Mouse (Mus musculus) lung, postnatal 25 days (tissue): ENCODE measurements at regions not wholly inside any gene's neighbourhood (a gene's known extent, or its start where the extent isn't known, plus 50 kb on each side); places are given as distances from the start of the nearest gene placed in this dataset.

Experiments
- DNase-seq: peaks from one replicate; pipeline ENCODE4 v3.0.0; 2022; ENCODE audit warnings: low spot score

DNA sequence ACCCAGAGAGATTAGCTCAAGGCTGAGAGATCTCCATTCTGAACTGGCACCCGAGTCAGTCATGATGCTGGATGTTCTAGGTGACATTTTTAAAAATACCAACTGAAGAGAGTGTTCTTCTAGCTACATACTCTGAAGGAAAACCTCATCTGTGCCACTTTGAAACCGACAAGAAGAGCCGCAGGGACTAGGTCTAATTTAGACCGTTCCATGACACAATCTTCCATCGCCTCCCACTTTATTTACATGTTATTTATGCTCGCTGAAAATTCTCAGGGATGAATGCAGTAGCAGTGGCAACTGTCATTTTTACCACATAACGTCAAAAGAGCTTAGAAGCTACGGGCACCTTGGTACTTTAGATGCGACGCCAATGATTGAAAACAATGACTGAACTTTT lies 514.1 kb upstream of the Gm10131 start:
- DNase-seq = no peak

DNA sequence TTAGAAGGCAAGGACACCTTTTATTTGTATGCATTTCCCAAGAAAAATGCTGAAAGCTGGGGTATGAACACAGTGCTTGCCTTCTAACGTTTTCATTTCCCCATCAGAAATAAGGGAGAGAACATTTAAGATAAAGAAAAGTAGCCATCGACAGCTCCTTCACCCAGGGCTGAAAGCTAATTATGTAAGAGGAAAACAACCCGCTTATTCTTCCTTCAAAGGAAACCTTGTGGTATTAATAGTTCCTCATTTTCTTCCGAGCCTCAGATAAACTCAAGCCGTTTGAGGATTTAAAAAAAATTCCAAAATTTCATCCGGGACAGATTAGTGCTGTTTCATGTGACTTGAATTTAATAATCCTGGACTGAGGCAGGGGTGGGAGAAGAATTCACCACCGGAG lies 512.2 kb upstream of the Gm10131 start:
- DNase-seq = no peak

DNA sequence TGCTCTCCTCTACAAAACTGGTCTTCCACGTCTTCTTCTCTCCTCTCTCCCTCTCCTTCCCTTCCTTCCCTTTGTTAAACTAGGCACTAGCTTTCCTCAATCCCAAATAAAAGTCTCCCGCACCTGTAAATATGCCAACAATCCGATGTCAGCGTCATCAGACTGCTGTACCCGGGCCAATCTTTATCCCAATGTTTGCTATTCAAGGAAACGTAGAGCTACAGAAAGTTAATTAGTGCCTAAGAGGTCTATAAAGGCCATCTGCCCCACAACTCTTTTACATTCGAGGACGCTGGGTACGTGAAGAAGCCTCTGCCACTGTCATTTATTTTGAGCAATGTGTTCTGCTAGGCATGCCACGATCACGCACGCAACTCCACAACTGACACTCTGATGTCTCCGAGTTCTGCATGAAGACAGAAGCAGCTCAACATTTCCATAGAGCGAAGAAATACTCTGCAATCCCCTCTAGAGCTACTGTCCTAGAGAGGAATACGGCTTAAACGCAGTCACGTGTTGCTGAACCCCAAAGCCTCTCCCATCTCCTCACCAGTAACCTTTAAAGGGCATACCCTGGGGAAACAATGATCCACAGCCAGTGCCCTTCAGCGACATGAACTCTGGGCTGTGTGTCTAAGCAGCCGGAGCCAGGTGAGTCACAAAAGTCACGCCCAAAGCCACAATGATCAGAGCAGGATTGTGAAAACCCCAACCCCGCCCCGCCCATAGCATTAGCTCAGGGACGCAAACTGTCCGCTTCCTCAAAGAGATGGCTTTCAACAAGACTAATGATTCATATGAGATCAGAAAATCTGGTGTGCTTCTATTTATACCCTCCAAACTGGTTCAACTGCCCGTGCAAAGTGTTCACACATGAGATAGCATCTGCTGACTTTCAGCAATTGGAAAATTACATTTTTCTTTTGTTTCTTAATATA lies 510.9 kb upstream of the Gm10131 start:
- peak; percentile 28 for DNase-seq

DNA sequence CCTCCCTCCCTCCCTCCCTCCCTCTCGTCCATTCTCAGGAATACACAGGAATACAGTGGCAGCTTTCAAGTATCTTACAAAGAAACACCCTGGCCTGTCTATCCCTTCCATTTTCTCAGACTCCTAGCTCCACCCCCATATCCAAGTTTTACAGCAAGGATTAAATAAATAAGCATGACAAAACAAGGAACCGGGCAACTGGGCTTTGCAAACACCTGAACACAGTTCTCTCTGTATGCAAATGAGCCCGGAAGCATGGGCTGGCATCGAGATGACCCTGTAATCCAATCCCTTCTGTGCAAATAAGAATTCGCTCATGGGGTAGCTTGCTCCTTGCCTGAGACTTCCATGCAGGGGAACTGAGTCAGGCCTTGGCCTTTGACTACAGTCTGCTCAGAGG lies 506.5 kb upstream of the Gm10131 start:
- no peak for DNase-seq

DNA sequence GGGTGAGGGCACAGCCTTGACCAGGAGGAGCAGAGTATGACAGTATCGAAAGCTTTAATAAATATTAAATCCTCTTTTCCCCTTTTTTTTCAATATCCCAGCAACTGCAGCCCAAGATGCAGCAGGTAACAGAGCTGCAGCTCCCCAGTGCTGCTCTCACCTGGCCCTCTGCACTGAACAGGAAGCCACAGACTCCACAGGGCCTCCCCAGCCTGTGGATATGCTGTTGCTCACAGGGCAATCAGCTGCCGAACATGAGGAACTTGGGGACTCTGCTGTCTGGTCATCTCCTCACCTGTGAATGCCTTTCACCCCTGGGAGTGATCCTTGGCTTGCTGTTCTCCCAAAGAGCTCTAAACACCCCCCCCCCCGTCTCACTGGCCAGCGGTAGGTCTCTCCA lies 503.4 kb upstream of the Gm10131 start:
- DNase-seq = no peak

DNA sequence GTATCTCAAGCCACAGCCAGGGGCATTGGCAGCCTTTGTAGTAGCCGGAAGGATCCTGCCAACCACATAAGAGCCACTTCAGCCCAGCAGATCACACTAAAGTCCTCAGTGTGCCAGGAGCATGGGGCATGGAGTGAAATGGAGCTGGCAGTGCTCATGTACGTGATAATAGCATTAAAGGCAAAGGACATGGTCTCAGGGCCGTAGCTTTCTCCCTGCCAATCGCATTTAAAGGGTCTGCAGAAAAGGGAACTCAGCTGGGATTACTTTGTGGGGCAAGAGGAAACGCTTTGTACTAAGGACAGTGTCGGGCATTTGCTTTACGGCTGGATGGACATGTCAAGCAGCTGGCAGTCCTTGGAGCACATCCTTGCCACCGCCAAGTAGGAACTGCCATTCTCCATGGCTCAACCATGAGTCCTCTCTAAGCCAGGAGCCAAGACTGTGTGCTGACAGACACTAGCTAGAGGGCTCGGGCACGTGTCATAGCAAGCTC lies 502.5 kb upstream of the Gm10131 start:
- DNase-seq = peak; percentile 59

DNA sequence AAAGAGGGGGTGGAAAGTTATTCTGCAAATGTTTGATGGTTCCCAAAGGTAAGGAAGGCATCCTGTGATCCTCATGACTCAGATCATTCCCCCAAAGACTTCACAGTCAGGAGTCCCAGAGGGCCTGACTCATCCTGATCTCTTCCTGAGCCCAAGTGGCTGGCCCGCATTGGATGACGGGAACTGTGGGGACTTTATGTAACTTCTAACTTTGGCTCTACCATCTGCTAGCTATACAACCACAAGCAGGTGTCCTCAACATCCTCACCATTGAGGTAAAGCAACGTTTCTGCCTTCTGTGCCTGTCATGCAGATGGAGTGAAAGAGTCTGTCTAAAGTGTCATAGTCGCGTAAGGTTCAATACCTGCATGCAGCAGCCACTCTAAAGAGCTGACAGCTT lies 501.6 kb upstream of the Gm10131 start:
- DNase-seq = no peak

DNA sequence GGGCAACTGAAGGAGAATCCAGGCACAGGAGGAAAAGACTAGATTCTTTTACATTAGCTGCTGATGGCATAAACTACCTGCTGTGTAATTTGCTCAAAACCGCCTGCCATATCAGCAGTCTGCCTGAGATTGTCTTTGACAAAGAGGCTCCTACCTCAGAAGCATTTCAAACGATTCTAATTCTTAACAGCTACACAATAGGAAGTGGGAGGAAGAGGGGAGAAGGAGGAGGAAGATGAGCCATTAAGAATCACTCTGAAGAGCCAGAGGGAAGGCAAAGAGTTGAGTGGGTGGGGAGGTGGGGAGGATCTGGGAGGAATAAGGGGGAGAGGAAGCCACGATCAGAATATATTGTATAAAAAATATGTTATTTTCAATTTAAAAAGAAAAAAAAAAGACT lies 500.9 kb upstream of the Gm10131 start:
- DNase-seq = no peak

DNA sequence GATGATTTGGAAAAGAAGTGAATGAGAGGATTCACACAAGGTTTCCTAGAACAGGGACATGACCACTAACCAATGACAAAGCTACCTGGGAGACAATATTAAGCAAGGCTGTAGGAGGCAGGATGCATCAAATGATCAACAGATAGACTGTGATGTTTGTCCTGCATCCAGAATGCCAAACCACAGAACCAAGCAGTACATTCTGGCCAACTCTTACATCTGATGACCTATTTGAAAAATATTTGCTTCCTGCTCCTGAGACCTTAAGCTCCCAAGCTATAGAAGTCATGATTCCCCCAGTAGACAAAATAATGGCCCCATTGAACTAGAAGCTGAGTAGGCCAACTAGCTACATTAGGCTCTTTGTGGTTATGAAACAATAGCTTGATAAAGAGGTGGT lies 498.6 kb upstream of the Gm10131 start:
- DNase-seq = no peak

DNA sequence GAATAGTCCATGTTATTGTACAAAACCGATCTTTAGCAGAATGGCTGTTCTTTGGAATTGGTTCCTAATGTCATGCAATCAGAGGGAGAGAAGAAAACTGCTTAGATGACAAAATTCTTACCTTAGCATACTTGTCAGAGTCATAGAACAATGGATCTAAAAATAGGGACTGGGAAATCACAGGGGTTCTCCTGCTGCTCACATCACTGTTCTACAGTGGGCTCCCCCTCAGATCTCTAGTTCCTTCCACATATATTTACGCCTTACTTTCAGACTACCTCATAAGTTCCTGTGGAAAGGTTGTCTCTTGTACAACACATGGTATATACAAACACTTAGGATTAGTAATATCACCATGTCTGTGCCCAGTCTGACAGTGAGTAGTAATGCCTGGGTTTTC lies 495.9 kb upstream of the Gm10131 start:
- no peak for DNase-seq

DNA sequence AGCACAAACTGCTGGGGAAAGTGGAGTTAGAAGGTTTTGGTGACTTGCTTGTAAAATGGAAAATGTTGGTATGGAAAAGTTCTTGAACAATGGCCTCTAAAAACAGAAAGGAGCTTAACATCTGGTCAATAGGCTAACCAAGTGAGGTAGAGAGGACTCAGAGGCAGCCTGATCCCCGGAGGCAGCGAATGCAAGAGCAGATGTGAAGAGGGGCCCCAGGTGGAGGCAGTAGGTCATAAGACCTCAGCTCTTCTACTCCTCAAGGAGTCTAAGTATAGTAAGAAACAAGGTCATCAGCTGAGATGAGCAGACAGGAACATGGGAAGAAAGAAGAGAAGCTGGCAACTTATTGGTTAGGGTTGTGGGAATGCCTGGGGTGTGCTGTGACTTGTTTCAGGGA lies 493.5 kb upstream of the Gm10131 start:
- no peak for DNase-seq

DNA sequence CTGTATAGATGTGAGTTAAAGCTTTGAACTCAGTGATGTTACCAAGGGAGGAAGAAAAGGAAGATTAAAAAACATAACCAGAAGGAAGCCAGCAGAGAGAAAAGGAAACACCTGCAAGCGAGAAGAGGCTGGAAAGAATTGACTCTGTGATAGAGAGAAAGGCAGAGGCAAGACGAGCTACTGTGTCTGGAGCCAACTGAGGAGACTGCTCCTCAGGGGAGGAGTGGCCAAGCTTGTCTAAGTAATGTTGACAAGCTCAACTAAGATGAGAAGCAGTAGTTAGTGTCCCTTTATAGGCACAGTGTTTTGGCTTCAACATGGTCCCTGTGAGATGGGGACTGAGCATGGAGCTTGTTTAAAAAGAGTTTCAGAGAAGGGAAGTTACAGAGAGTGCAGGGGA lies 493.0 kb upstream of the Gm10131 start:
- DNase-seq = no peak

DNA sequence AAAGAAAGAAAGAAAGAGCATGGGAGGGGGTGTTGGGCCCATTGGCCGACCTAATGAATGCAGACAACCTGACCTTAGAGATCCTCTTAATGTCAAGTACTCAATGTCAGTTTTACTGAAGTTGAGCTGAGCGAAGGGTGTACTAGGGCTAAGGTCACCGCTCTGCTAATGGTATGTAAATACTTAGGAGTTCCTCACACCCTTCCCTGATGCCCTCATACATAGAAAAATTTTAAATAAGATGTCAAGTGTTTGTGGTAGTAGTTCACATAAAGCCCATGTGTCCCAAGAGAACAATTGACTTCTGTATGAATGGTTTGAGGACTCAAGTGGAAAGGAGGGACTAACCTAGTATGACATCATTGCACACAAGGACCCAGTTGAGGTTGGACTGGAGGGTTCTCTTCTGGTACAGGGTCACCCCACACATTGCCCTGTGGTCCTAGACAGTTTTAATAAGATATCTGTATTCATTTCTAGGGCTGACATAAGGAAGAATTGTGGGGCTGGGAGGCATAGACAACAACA lies 490.0 kb upstream of the Gm10131 start:
- peak; percentile 40 for DNase-seq

DNA sequence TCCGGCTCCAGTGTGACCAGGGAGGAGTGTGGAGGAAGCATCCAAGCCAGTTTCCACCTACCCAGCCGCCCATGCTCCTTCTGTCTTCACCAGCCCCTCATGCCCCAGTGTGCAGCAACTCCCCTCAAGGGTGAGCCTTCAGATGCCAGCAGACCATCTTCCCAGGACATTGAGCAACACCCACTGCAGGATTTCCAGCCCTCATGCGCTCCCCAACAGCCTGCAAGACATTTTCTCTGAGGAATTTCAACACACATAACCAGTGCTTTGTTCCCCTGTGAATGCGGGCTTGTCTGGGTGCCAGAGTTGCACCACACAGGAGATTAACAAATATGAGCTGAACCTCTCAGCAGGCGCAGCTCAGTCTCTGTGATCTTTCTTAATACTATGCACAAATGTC lies 489.3 kb upstream of the Gm10131 start:
- peak; percentile 78 for DNase-seq

DNA sequence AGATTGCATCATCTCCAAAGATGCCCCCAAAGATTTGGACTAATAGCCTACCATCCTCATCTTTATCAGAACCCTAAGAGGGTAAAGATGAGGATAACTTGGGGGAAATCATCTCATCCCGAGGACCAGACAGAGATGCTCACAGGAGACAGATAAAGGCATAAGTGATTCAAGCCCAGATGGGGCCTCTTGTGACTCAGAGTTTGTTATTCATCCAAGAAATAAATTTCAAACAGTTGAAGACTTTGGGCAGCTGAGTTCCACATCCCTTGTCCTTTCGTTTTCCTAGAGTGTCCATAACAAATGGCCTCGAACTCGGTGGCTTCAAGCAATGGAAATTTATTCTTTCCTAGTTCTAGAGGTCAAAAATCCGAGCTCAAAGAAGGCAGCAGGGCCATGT lies 485.1 kb upstream of the Gm10131 start:
- no peak for DNase-seq

DNA sequence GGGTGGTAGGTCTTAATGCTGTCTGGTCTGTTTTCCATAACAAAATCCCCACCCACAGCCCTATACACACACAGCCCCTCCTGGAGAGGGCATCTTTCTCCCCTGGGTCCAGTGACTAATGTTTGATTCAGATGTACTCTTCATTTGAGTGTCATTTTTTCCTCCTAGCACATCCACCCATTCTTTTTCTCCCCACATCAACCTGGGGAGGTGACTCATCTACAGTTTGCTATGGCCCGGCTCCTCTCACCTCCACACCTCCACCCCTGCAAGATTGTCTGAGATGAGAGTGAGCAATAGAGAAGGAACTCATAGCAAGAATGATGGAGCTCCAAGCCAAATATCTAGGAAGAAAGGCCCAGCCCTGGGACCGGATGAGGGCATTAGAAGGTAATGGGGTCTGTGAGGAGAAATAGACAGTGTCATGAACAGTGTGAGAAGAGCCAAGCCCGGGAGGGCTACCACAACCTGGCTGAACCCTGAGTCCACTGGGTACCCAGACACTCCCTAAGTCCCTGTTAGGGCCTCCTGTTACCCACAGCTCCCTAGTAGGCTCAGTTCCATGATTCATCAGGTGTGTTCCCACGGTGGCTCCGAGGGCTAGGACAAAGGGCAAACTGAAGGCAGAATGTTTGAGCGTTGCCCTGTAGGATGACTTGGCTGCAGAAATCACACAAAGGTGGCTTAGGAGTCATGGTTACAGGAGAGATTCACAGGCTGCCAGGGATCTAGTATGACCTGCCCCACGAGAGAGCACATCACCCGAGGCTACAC lies 479.6 kb upstream of the Gm10131 start:
- no peak for DNase-seq

DNA sequence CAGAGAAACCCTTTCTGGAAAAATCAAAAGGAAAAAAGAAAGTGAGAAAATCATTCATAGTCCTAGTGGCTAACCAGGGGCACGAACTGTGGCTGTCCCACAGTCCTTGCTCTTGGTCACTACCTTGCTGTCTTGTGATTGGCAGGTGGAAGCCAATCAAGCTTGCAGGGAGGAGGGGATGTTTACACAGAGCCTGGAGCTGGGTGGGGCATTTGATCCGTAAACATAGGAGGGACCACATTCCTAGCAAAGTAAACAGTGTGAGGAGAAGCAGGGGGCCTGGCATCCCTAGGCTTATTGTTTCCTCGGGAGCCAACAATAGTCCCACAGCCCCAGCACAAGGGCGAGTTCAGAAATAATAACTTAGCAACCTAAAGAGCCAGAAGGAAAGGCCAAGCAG lies 466.5 kb upstream of the Gm10131 start:
- DNase-seq = peak; percentile 24

DNA sequence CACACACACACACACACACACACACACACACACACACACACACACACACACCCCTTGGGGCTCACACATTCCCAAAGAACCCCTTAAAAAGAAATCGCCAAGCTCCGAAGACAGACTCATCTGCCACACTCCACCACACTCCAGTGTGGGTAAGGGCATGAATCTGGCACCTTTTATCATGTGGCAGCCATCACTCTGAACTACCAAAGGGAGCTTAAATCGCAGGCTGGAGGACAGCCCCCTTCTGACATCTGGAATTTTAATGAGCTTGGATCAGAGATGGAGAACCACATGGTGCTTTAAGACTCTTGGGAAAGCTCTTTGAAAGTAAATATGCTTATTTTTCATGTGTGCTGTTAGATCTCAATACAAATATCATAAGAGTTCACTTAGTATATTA lies 462.5 kb upstream of the Gm10131 start:
- DNase-seq = no peak

DNA sequence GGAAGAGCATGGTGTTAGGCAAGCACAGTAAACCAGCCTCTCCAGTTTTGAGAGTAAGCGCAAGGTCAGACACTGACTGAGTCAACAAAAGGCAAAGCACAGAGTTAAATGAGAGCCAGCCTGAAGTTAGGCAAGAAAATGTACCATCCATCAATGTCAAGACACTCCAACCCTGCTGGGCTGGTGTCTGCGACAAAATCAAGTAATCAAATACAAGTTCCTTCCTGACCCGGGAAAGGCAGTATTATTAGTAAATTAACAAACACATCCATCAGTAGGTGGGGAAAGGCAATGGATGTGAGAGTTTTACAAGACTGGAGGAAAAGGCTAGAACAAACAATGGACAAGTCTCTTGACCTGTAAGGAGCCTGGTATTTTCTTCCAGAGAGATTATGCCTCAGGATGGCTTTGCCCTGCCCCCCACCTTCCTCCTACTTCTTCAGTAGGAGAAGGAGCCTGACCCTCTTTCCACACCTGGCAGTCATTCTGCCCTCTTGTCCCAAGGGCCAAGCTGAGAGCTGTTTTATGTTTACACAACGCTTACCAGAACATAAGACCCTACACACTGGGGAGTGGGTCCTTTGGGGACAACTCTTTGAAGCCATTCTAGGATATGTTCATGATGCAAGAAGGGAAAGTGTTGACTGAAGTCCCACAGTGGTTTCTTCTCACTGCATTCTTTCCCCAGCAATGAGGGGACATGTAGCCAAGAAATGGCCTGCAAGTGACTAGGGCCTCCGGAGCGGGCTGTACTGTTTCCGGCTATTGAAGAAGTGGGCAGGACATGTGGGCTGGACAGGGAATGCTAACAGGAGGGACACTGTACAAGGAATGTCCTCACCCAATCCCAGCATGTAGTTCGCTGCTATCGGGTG lies 461.7 kb upstream of the Gm10131 start:
- peak; percentile 89 for DNase-seq

DNA sequence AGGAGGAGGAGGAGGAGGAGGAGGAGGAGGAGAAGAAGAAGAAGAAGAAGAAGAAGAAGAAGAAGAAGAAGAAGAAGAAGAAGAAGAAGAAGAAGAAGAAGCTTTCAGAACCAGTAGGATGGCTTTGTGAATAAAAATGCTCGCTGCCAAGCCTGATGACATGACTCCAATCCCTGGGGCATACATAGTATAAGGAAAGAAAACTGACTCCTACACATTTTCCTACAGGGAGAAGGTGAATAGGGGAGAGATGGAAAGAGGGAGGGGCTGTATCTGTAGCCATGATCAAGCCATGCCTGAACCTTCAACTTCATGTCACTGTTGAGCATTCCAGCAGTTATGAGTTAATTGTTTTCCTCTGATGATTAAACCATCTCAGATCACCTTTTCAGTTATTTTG lies 460.2 kb upstream of the Gm10131 start:
- DNase-seq = no peak

DNA sequence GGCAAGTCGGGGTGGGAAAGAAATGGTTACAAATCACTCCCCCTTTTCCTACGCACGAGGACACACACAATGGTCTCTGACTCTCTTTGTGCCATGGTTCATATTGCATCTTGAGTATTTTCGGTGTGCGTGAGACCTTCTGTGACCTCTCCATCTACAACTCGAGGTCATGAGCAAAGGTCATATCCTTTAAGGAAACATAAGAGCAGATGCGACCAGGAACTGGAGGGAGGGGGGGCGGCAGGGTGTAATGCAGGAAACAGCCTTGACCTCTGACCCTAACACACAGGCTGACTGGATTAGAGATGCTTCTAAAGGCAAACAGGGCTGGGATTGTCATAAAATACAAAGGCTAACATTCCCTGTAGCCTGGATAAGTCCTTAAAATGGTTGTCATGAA lies 450.7 kb upstream of the Gm10131 start:
- no peak for DNase-seq

DNA sequence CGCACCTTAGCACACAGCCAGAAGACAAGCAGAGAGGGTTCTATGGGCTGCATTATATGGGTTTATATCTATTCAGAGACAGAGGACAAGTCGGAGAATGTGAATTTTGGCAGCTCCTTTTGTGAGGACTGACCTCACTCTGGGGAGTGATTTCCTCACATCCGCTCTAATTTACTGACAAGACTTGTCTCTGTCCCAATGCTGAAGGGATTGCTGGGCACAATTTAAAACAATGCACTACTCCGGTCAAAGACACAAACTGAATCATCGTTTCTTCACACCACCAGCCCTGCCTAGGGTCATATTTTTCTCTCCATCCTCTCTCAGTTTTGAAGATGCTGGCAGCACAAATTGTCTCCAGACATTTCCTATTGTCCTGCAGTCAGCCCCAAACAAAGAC lies 438.2 kb upstream of the Gm10131 start:
- DNase-seq = no peak
